Mouse (Mus musculus) spleen, adult 2 months (tissue): ENCODE measurements around the gene Rab3gap1.

ENCODE experiments used
- CTCF ChIP-seq: fragments of 200-500 bp; IDR thresholded peaks from 2 replicates; pipeline ENCODE4 v1.5.1; 2011; ENCODE audit warnings: mild to moderate bottlenecking, inconsistent platforms; ENCODE audit not compliant: insufficient read depth, insufficient read length, insufficient replicate concordance; ENCODE audit errors: extremely low read depth
- POLR2A ChIP-seq: fragments of 200-500 bp; IDR thresholded peaks from 2 replicates; pipeline ENCODE4 v1.6.1; 2011; ENCODE audit warnings: low read depth, low read length, inconsistent platforms

DNA sequence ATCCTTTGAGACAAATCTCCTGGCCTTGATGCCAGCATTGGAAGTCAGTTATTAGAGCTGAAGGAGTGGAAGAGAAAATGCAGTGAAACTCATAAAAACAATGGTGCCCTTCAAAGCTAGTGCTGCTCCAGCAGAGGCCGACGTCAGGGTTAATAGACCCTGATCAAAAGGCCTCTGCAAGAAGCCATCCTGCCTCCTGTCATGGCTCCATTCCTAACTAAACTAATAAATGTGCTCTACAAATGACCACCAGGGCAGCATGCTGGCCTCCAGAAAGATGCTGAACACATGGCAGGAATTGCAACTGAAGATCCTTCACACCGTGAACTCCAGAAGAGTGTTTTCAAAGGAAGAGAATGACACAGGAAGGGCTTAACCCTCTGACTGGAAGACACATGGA lies 116.8 kb downstream of the Rab3gap1 start:
- TF ChIP-seq POLR2A (no peak), CTCF (no peak)
